Mouse (Mus musculus): ENCODE measurements around the gene Fat3.

Gene Fat3

GRCm38 (mm10) chr9:15941818-15942217 is 559.3 kb downstream of the Fat3 start:
- no peak for DNase-seq (ENCODE audit: low spot score)

DNA sequence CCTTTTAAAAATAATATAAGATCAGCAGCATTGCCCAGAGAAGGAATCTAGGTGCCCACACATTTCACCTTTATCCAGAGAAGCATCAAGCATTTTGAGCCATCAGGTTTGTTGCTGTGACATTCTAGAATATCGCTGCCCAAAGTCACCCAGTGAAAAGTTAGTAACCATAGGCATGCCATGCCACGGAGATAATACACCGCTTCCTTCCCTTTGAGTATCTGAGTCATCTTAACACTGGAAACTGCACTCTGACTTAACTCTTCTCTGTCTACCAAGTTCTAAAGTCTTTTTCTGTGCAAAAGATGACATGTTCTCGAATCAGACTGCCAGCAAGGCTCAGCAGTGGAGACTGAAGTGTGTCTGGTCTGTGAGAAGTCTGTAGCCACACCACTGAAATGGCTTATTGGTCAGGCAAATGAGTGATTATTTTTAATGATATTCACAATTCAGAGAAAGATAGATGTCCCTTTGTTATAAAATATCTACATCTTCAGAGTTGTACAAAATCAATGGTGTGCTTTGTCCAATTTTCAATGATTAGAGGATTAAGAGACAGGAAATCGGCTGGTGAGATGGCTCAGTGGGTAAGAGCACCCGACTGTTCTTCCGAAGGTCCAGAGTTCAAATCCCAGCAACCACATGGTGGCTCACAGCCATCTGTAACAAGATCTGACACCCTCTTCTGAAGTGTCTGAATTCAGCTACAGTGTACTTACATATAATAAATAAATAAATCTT is 560.0 kb downstream of the Fat3 start:
- no peak for DNase-seq (ENCODE audit: low spot score)

- no peak for DNase-seq (ENCODE audit: low spot score)
These were observed 561.5 kb downstream of the Fat3 start for GRCm38 (mm10) chr9:15939594-15939993.

DNA sequence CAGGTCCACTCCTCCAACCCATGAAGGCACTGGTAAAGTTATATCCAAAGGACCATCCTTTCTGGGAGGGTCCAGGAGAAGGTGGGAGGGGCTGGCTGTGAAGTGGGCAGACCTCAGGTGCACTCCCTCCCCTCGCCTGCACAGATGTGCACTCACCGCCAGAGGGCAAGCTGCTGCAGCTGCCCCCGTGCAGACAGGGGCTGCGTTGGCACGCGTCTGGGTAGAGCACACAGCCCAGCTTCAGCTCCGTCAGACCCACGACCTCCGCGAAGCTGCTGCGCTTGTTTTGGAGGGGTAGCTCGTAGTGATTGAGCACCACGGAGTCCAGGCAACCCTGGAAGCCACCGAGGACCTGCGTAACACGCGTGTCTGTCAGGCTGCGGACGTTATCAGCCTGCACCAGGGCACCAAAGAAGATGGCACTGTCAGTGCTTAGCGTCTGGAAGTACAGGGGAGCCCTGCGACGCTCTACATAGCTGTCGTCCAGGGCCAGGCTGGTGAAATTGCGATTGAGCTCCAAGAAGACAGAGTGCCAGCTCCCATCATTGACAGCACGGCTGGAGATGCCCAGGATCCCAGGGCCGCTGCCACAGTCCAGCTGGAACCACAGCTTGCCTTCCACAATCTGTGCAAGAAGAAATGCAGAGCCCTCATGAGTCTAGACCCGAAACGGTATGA is 563.1 kb downstream of the Fat3 start:
- peak; percentile 44 for DNase-seq (ENCODE audit: low spot score)

DNA sequence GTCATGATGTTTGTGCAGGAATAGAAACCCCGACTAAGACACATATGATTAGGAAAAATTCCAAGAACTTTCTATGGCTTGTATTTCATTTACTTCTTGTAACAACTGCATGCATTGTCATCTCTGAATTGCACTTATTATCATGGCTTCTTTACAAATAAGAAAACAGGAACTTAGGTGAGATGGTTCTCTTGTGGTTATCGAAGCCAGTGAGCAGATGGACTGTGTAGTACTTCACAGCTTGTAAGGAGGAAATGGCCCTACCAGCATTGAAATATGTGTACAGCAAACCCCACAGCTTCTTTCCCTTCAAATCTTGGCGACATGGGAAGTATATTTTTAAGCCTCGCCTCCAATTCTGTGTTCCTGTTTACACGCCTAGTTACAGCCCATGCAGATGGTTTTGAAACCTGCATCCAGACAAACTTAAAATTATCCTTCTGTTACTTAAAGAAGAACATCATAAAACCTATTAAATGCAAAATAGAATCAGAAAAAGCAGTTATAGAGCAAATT is 570.1 kb downstream of the Fat3 start:
- no peak for DNase-seq (ENCODE audit: low spot score)

- DNase-seq (ENCODE audit: low spot score), result no peak
These were observed 572.8 kb downstream of the Fat3 start for GRCm38 (mm10) chr9:15928331-15928730.

GRCm38 (mm10) chr9:15927378-15928083 is 573.6 kb downstream of the Fat3 start:
- DNase-seq (ENCODE audit: low spot score), result no peak

DNA sequence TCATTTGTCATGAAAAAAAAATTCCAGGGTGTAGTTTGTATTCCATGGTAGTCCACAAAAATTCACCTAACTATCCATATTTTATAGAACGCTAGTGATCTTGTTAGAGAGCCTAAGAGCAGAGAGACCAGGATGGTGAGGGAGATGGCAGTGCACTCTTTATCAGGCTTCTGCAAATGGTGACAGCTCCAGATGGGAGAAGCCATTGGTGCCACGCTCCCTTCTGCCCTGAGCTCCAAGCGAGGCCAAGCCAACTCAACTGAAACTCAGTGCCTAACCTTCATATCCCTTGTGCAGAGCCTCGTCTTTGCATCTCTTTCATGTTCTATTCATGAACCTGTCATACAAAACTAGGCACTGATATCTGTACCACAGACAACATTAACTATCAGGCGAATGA is 575.8 kb downstream of the Fat3 start:
- no peak for DNase-seq (ENCODE audit: low spot score)

- DNase-seq (ENCODE audit: low spot score), result no peak
These were observed 580.8 kb downstream of the Fat3 start for GRCm38 (mm10) chr9:15920271-15920670.

DNA sequence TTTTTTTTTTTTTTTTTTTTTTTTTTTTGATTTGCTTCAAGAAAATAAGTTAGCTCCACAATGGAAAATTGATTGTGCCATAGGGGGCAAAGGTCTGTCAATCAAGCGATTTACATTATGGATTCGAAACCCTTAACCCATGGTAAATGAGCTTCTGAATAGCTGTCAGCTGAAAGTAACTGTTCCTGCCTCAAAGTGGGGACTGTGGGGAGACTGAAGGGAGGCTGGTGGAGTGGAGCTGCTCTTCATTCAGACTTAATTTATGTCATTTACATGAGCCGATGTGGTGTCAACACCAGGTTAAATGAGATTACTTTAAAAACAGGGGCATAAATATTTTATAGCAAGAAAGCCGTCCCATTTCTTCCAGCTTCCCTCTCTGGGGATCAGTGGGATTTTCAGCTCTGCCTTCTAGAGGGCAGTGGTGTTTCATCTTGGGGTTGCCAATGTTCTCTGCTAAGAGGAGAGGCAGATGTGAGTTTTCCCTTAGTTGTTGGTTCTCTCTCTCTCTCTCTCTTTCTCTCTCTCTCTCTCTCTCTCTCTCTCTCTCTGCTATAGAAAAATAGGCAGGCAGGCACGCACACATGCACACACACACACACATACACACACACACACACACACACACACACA is 581.6 kb downstream of the Fat3 start:
- DNase-seq (ENCODE audit: low spot score), result no peak

DNA sequence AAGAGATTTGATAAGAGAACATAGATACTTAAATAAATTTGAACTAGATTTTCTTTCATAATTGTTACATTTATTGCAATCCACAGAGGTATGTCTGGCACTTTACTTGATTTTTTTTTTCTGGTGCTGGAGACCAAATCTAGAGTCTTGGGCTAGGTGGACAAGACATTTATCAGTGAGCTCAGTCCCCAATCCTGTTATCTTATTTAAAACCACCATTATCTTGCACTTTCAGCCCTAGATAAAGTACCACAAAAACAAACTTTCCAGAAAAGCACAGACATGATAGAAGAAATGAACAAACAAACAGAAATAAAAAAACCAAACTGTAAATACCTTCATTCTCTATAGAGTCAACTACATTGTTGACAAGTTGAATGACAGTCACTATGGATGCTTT is 584.5 kb downstream of the Fat3 start:
- DNase-seq (ENCODE audit: low spot score), result no peak

GRCm38 (mm10) chr9:15912735-15913134 is 588.4 kb downstream of the Fat3 start:
- DNase-seq (ENCODE audit: low spot score), result no peak

- no peak for DNase-seq (ENCODE audit: low spot score)
These were observed 591.5 kb downstream of the Fat3 start for GRCm38 (mm10) chr9:15909397-15910113.

GRCm38 (mm10) chr9:15903948-15904750 is 596.9 kb downstream of the Fat3 start:
- no peak for DNase-seq (ENCODE audit: low spot score)

GRCm38 (mm10) chr9:15898112-15898511 is 603.0 kb downstream of the Fat3 start:
- no peak for DNase-seq (ENCODE audit: low spot score)

DNA sequence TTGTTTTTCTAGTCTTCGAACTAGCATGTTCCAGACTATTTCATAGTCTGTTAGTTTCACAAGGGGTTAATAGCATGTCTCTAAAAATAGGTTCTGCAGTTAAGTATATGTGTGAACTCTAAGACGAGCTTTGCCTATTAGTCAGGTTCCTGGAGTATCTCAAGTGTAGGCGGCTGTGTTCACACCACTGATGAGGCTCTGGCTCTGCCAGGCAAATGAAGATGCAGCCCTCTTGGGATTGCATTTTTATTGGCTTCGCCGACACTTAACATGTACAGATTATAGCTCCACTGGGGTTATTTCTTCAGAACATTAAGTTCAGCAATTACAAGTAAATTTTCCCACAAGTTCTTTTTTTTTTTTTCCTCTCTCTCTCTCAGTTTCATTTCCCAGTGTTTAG is 614.3 kb downstream of the Fat3 start:
- no peak for DNase-seq (ENCODE audit: low spot score)

GRCm38 (mm10) chr9:15880754-15881153 is 620.3 kb downstream of the Fat3 start:
- no peak for DNase-seq (ENCODE audit: low spot score)

GRCm38 (mm10) chr9:15880160-15880603 is 620.9 kb downstream of the Fat3 start:
- no peak for DNase-seq (ENCODE audit: low spot score)

GRCm38 (mm10) chr9:15874506-15875160 is 626.5 kb downstream of the Fat3 start, which contains the start of gene Mtnr1b:
TSS of gene Mtnr1b (minus strand) at chr9:15874556.
- DNase-seq (ENCODE audit: low spot score), result no peak

- DNase-seq (ENCODE audit: low spot score), result no peak
These were observed 631.1 kb downstream of the Fat3 start for GRCm38 (mm10) chr9:15870013-15870412.

All from testis, postnatal 10 days (tissue).